Mouse (Mus musculus) stomach, embryonic 15.5 days (tissue): ENCODE results near the gene Cltb. TPM values are rescaled to one million over a fixed set of nuclear protein-coding genes. Genes with fewer than 3 reads are reported as not detected.

Experiments
- ATAC-seq: fragments of 200-750 bp; cut with Nextera tagmentation; 2 replicates; pipeline ENCODE4 v1.8.0; 2017; ENCODE audit warnings: low read depth, moderate number of reproducible peaks, moderate TSS enrichment; ENCODE audit not compliant: insufficient read depth, low FRiP score
- H3K27ac ChIP-seq: fragments of 300-500 bp; sonication (generic); 2 replicates; pipeline ENCODE4 v1.5.1; 2015; ENCODE audit warnings: mild to moderate bottlenecking, inconsistent platforms
- H3K27me3 ChIP-seq: fragments of 300-500 bp; sonication (generic); replicated peaks from 2 replicates; pipeline ENCODE4 v1.6.1; 2015; ENCODE audit warnings: inconsistent platforms
- H3K36me3 ChIP-seq: fragments of 300-500 bp; sonication (generic); 2 replicates; pipeline ENCODE4 v1.6.1; 2015; ENCODE audit warnings: inconsistent platforms
- H3K4me1 ChIP-seq: fragments of 300-500 bp; sonication (generic); 2 replicates; pipeline ENCODE4 v1.6.1; 2015; ENCODE audit warnings: inconsistent platforms
- H3K4me2 ChIP-seq: fragments of 300-500 bp; sonication (generic); 2 replicates; pipeline ENCODE4 v1.6.1; 2015; ENCODE audit warnings: mild to moderate bottlenecking, inconsistent platforms
- H3K4me3 ChIP-seq: fragments of 300-500 bp; sonication (generic); replicated peaks from 2 replicates; pipeline ENCODE4 v1.5.1; 2015; ENCODE audit warnings: inconsistent platforms
- H3K9ac ChIP-seq: fragments of 300-500 bp; sonication (generic); 2 replicates; pipeline ENCODE4 v1.6.1; 2015; ENCODE audit warnings: inconsistent platforms
- H3K9me3 ChIP-seq: fragments of 300-500 bp; sonication (generic); 2 replicates; pipeline ENCODE4 v1.6.1; 2016; ENCODE audit warnings: inconsistent platforms
- WGBS: fragments of 180-500 bp; shearing (Covaris S2); methylation state at CpG from one replicate; pipeline ENCODE4 v1.1.7; 2015; 5-methylcytosine and 5-hydroxymethylcytosine counted together
- polyA plus RNA-seq: library from polyadenylated mRNA; unstranded; fragments of >200 nt; fragmentation: Nextera tagmentation; extraction: Ambion mirVana; gene quantifications from 2 replicates; pipeline ENCODE4 v1.2.1, GENCODE M21; 2015

The Cltb gene
- polyA plus RNA-seq, 1 experiment from 2014 or later: 82.6 TPM

DNA sequence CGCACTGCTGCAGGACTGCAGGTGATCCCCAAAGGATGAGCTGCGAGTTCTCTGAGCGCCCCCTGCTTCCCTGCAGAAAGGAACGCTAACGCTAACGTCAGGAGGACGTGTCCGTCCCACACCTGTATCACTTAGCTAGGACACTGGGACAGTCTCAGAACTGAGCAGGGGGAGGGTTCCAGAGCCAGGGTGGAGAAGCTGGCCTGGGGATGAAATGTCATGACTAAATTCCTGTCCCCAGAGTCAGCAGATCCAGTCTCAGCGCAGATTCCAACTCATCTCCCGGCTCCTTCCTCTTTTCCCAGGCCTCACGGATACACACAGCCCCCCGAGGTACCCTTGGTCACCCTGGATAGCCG, 552 bp downstream of the Cltb start:
- peak; percentile 12; the same call in 1 of the 2 replicates for ATAC-seq

DNA sequence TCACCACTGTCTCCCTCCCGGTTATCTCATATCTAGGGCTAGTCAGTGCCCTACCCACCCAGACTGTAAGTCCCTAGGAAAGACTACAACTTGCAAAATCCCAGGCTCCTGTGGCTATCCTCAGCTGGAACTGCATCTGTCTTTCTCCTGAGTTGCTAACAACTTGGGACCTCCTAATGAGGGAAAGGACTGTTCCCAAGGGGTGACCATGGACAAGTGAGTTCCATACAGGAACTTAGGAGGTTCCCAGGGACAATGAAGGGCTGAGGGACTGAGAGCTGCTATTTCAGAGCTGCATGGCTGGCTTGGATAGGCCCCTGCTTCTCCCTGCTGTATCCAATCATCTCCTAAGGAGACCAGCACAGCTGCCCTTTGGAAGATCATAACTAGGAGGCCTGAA, 1.8 kb downstream of the Cltb start:
- Histone ChIP-seq H3K4me1 (peaks cover 14% of the 10 kb centered on the region; the same call in 1 of the 2 replicates), H3K4me3 (no peak overlapping the region), H3K36me3 (no peaks in the 10 kb centered on the region), H3K27me3 (no peaks in the 10 kb centered on the region), H3K27ac (no peak overlapping the region), H3K4me2 (peak overlapping the region; percentile 14; the same call in 1 of the 2 replicates), H3K9me3 (no peaks in the 10 kb centered on the region), H3K9ac (no peak overlapping the region)
- 24% methylated on average over 1 of the region's 1 CpGs for WGBS
- no peak for ATAC-seq

More for the DNA sequence above, 552 bp downstream of the Cltb start:
- H3K4me1 ChIP-seq: peaks cover 14% of the 10 kb centered on the region; the same call in 1 of the 2 replicates
- peak overlapping the region; percentile 64; the same call in 1 of the 2 replicates for H3K27ac ChIP-seq
- no peaks in the 10 kb centered on the region for H3K9me3 ChIP-seq
- WGBS: 12% methylated on average over 13 of the region's 13 CpGs
- peak overlapping the region; percentile 95 for H3K4me2 ChIP-seq
- H3K9ac ChIP-seq: peak overlapping the region; percentile 73
- no peaks in the 10 kb centered on the region for H3K36me3 ChIP-seq
- H3K4me3 ChIP-seq: peak overlapping the region; percentile 78
- no peaks in the 10 kb centered on the region for H3K27me3 ChIP-seq

- ATAC-seq: no peak
- Histone ChIP-seq H3K27ac (no peak overlapping the region), H3K4me2 (no peak overlapping the region; the same call in 1 of the 2 replicates), H3K4me1 (peaks cover 14% of the 10 kb centered on the region; the same call in 1 of the 2 replicates), H3K9me3 (no peaks in the 10 kb centered on the region), H3K9ac (no peak overlapping the region), H3K36me3 (no peaks in the 10 kb centered on the region), H3K27me3 (no peaks in the 10 kb centered on the region), H3K4me3 (no peak overlapping the region)
- 42% methylated on average over 8 of the region's 8 CpGs for WGBS
Observed at GRCm38 (mm10) chr13:54608666-54609065, 2.5 kb downstream of the Cltb start.

DNA sequence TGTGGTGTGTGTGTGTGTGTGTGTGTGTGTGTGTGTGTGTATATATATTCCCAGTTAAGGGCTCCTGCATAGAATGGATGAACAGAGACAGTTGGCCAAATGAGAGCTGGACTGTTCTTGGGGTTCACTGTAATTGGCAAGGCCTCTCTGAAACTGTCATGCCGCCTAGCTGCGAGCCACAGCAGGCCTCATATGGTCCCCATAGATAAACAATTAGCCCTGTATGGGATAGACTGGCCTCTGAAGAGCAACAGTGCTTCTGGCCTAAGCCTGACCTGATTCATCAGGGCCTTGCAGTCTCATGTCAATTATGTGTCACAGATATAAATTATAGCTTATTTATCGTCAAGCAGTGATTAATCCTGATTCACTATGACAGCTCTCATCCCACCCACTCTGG, 3.1 kb downstream of the Cltb start:
- Histone ChIP-seq H3K9me3 (no peaks in the 10 kb centered on the region), H3K4me1 (peaks cover 14% of the 10 kb centered on the region; the same call in 1 of the 2 replicates), H3K27ac (no peak overlapping the region), H3K27me3 (no peaks in the 10 kb centered on the region), H3K4me3 (no peak overlapping the region), H3K4me2 (no peak overlapping the region), H3K9ac (no peak overlapping the region), H3K36me3 (peaks cover 3% of the 10 kb centered on the region; the same call in 1 of the 2 replicates)
- 66% methylated on average over 3 of the region's 3 CpGs for WGBS
- ATAC-seq: no peak

DNA sequence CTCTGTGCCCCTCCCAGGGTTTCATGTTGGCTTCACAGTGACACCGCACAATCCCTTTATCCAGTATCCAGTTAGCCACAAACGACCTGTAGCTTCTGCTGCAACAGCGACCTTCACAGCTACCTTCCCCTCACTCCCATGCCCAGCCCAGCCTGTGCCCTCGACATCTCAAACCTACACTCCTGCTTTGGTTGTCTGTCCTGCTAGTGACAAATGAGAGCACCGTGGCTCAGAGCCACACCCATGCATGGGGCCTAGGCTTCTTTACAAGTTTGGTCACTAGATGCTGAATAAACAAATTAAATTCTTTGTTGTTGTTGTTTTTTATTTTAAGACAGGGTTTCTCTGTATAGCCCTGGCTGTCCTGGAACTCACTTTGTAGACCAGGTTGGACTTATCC, 3.9 kb downstream of the Cltb start:
- Histone ChIP-seq H3K4me2 (no peak overlapping the region), H3K36me3 (peaks cover 3% of the 10 kb centered on the region; the same call in 1 of the 2 replicates), H3K9me3 (no peaks in the 10 kb centered on the region), H3K4me3 (no peak overlapping the region), H3K27ac (no peak overlapping the region), H3K4me1 (peaks cover 14% of the 10 kb centered on the region; the same call in 1 of the 2 replicates), H3K9ac (no peak overlapping the region), H3K27me3 (no peaks in the 10 kb centered on the region)
- ATAC-seq: no peak
- 47% methylated on average over 5 of the region's 5 CpGs for WGBS

DNA sequence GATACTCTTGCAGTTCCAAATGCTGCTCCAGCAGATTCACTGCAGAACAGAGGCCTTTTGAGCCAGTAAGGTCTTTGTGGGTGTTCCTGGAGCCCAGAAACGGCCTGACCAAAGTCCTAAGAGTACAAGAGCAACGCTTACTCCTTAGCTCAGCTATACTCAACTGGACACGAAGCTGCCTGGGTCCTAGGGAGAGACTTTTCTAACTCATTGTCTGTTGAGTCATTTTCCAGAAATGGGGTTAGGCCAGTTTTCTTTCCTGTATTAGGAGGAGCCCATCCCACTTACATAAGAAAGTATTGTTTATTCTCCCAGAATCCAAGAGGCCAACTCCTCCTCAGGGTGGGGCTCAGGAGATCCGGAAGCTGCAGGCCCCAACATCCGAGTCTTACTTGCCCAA, 5.7 kb downstream of the Cltb start:
- no peak for ATAC-seq
- no peak overlapping the region for H3K4me2 ChIP-seq
- H3K4me1 ChIP-seq: peaks cover 10% of the 10 kb centered on the region; the same call in 1 of the 2 replicates
- H3K4me3 ChIP-seq: no peak overlapping the region
- H3K9ac ChIP-seq: no peak overlapping the region
- H3K36me3 ChIP-seq: peaks cover 3% of the 10 kb centered on the region; the same call in 1 of the 2 replicates
- 61% methylated on average over 5 of the region's 5 CpGs for WGBS
- H3K27ac ChIP-seq: peak overlapping the region; percentile 67
- H3K9me3 ChIP-seq: no peaks in the 10 kb centered on the region
- no peaks in the 10 kb centered on the region for H3K27me3 ChIP-seq

DNA sequence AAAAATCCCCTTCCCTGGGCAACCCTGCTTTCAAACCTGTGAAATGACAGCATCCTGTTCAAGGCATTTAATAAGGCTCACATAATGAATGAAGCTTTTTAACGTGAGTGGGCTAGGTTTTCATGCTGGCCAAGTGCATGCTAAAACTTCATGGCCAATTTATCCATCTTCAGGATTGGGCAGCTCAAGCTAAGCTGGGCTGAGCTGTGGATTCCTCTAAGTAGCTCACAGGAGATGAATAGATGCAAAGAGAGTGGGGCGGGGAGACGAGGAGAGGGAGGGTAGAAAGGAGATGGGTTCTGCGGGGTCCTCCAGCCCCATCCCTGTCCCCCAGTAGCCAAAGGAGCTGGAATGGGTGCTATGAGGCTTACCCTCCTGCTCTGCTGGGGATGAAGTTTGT, 6.9 kb downstream of the Cltb start:
- ATAC-seq: no peak
- no peaks in the 10 kb centered on the region for H3K9me3 ChIP-seq
- H3K4me2 ChIP-seq: no peak overlapping the region
- no peaks in the 10 kb centered on the region for H3K27me3 ChIP-seq
- H3K27ac ChIP-seq: no peak overlapping the region
- peaks cover 7% of the 10 kb centered on the region; the same call in 1 of the 2 replicates for H3K4me1 ChIP-seq
- H3K4me3 ChIP-seq: no peak overlapping the region
- H3K36me3 ChIP-seq: peaks cover 3% of the 10 kb centered on the region; the same call in 1 of the 2 replicates
- WGBS: 70% methylated on average over 4 of the region's 4 CpGs
- H3K9ac ChIP-seq: no peak overlapping the region

GRCm38 (mm10) chr13:54603501-54603900, 7.6 kb downstream of the Cltb start:
- H3K4me2 ChIP-seq: no peak overlapping the region
- H3K36me3 ChIP-seq: peaks cover 3% of the 10 kb centered on the region; the same call in 1 of the 2 replicates
- peaks cover under 1% of the 10 kb centered on the region; the same call in 1 of the 2 replicates for H3K4me1 ChIP-seq
- no peak for ATAC-seq
- H3K4me3 ChIP-seq: no peak overlapping the region
- no peaks in the 10 kb centered on the region for H3K27me3 ChIP-seq
- no peaks in the 10 kb centered on the region for H3K9me3 ChIP-seq
- H3K27ac ChIP-seq: no peak overlapping the region
- H3K9ac ChIP-seq: no peak overlapping the region

DNA sequence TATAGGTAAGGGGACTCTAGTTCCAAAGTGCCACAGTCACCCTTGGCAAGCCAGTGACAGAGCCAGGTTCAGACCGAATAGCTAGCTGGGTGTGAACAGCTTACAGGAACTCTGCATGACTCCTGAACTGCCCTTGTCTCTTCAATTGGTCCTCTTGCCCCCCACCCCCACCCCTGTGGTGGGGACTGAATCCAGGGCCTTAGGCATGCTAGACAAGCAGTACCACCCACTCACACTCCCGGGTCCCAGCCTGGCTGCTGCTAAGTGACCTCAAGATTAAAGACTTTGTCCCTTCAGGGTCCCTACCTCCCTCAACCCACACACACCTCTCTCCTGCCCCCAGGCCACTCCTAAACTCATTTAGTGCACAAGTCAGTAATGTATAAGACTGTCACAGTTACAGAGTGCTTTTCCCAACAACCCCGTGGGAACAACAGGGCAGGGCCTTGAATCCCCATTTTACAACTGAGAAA, 8.5 kb downstream of the Cltb start:
- H3K4me3 ChIP-seq: no peak overlapping the region
- 58% methylated on average over 3 of the region's 3 CpGs for WGBS
- H3K9me3 ChIP-seq: no peaks in the 10 kb centered on the region
- H3K4me1 ChIP-seq: no peaks in the 10 kb centered on the region
- H3K27ac ChIP-seq: no peak overlapping the region
- H3K4me2 ChIP-seq: no peak overlapping the region
- H3K27me3 ChIP-seq: no peaks in the 10 kb centered on the region
- H3K36me3 ChIP-seq: peaks cover 3% of the 10 kb centered on the region; the same call in 1 of the 2 replicates
- H3K9ac ChIP-seq: no peak overlapping the region
- no peak for ATAC-seq

DNA sequence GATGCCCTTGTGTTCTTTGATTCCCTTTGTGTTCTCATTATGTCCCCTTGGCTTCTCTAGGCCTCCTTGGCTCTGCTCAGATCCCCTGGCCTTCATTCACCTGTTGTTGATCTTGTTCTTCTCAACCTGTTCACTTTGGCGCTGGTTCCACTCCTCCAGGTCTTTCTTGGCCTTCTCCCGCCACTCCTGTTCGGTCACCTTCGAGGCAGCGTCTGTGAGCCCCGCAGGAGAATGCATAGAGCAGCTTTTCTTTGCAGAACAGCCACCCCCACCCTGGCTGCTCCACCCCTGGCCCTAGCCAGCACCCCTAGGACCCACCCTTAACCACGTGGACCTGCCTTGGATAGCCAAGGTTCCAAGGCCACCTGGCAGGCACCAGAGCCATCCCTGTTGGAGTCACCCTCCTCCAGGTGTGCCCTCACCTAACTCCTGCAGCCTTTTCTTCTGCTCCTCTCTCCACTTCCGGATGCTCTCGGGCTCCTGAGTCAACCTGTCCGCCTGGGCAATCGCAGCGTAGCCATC, 12.5 kb downstream of the Cltb start:
- Histone ChIP-seq H3K27ac (no peak overlapping the region), H3K36me3 (peaks cover 3% of the 10 kb centered on the region), H3K9ac (no peak overlapping the region), H3K4me2 (no peak overlapping the region), H3K27me3 (no peaks in the 10 kb centered on the region), H3K9me3 (no peaks in the 10 kb centered on the region), H3K4me1 (no peaks in the 10 kb centered on the region), H3K4me3 (no peak overlapping the region)
- no peak for ATAC-seq
- WGBS: 84% methylated on average over 12 of the region's 12 CpGs

DNA sequence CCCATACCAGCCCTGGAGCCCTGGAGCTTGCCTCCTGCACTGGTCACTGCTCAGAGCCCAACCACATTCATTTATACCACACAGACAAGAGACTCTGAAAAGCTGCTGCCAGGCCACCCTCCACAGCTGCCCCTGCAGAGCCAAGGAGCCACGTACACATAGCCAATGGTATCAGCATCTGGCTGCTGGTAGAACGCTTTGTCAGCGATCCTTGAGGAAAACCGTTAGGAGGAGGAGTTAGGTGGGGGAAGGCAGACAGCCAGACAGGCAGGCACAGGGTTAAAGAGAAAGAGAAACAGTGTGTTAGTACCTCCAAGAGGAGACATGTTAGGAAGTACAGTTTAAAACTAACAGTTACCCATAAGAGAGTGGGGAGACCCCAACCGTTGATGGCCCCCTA, 14.3 kb downstream of the Cltb start:
- Histone ChIP-seq H3K9ac (no peak overlapping the region), H3K4me3 (no peak overlapping the region), H3K4me2 (no peak overlapping the region), H3K27ac (no peak overlapping the region), H3K36me3 (no peaks in the 10 kb centered on the region; the same call in 1 of the 2 replicates), H3K9me3 (no peaks in the 10 kb centered on the region), H3K27me3 (no peaks in the 10 kb centered on the region), H3K4me1 (no peaks in the 10 kb centered on the region)
- no peak for ATAC-seq
- WGBS: 53% methylated on average over 5 of the region's 5 CpGs

GRCm38 (mm10) chr13:54596107-54596690, 14.9 kb downstream of the Cltb start:
- Histone ChIP-seq H3K9ac (no peak overlapping the region), H3K4me1 (no peaks in the 10 kb centered on the region), H3K4me3 (no peak overlapping the region), H3K27ac (no peak overlapping the region), H3K36me3 (no peaks in the 10 kb centered on the region; the same call in 1 of the 2 replicates), H3K9me3 (no peaks in the 10 kb centered on the region), H3K27me3 (no peaks in the 10 kb centered on the region), H3K4me2 (no peak overlapping the region)
- 76% methylated on average over 8 of the region's 8 CpGs for WGBS
- no peak for ATAC-seq
